Mouse (Mus musculus): Measurements from ENCODE around the gene Ccdc182.

DNA sequence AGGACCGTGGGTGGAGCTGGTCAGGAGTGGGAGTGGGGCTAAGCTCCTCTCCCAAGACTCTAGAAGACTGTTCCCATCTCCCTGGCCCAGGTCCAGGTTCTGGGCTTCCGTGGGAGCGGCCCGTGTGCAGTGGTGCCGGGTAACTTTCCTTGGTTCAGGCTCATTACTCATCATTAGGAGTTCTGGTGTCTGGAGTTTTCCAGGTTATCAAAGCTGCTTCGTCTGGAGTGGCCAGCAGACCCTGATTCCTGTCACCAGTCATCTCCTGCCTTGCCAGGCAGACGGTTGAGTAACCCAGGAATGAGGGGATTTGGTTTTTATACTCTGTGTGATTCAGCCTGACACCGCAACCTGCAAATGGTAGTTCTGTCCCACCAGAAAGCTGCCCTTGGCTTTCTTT, 7.8 kb upstream of the Ccdc182 start:
- TF ChIP-seq CTCF (IDR thresholded peaks at IDR 0.05; ENCODE audit: low read depth) (no peak), EP300 (optimal IDR thresholded peaks at IDR 0.05) (no peak)

All from stomach, postnatal 0 days (tissue).